In genomic region chr12:86893326-86894183, GRCm38 (mm10) we compare ENCODE assay signal across 8 mouse cellular contexts. TPM values are rescaled to one million over a fixed set of nuclear protein-coding genes. Genes with fewer than 3 reads are reported as not detected.
A peak's percentile ranks its signal among the peaks of the same experiment; 100 is the strongest.
DNase-seq lines count a peak whose midpoint lies in the region; ATAC-seq lines count a peak whose summit lies in the region.

No protein-coding gene starts in this region.

- 2% methylated on average over 20 of the region's 20 CpGs for WGBS in midbrain, embryonic 10.5 days

- peak; percentile 76 to 77 for DNase-seq in cerebellum, postnatal 10 days
- DNase-seq in heart, adult 9 months (ENCODE audit: low spot score in 2 of 2) = peak; percentile 64 to 70
- peak; percentile 56 for DNase-seq in kidney, postnatal 14 days
- DNase-seq in midbrain, embryonic 10.5 days (ENCODE audit: low spot score) = peak; percentile 52
- DNase-seq in thymus, postnatal 36 days = peak; percentile 47 to 52
- DNase-seq in layer of hippocampus, adult 18-20 months (ENCODE audit: low spot score in 2 of 2) = no peak

- no peaks in the 10 kb centered on the region for H3K36me3 ChIP-seq in megakaryocyte, embryonic 14.5 days (replicated peaks; ENCODE audit: low read length)
- H3K36me3 ChIP-seq in midbrain, embryonic 10.5 days = no peaks in the 10 kb centered on the region

- peak overlapping the region; percentile 94 for H3K27ac ChIP-seq in midbrain, embryonic 10.5 days (replicated peaks)

- peak overlapping the region; percentile 93 for H3K4me3 ChIP-seq in megakaryocyte, embryonic 14.5 days (replicated peaks)
- H3K4me3 ChIP-seq in midbrain, embryonic 10.5 days = peak overlapping the region; percentile 57

- peaks cover 92% of the 10 kb centered on the region for H3K4me1 ChIP-seq in megakaryocyte, embryonic 14.5 days
- H3K4me1 ChIP-seq in midbrain, embryonic 10.5 days = peaks cover 98% of the 10 kb centered on the region

- ATAC-seq in megakaryocyte, adult 5-6 weeks (ENCODE audit: poor library complexity, severe bottlenecking) = no peak

- no peaks in the 10 kb centered on the region for H3K9me3 ChIP-seq in megakaryocyte, embryonic 14.5 days
- H3K9me3 ChIP-seq in midbrain, embryonic 10.5 days (replicated peaks) = no peaks in the 10 kb centered on the region

- no peaks in the 10 kb centered on the region for H3K27me3 ChIP-seq in megakaryocyte, embryonic 14.5 days (replicated peaks)
- H3K27me3 ChIP-seq in midbrain, embryonic 10.5 days (ENCODE audit: low read depth, poor library complexity, severe bottlenecking) = peaks cover 22% of the 10 kb centered on the region

RNA-seq across cellular contexts. Expression of gene Irf2bpl, which starts 9.0 kb away (rescaled TPM):
- polyA plus RNA-seq in megakaryocyte, embryonic 14.5 days (2012; ENCODE audit: insufficient read depth, low replicate concordance) = 32.7 and 46.2 TPM in 2 replicates
- 3.0 and 3.6 TPM in 2 replicates for total RNA-seq in megakaryocyte, adult 5-6 weeks (2015)
- 1.4 and 3.5 TPM in 2 replicates for total RNA-seq in megakaryocyte, adult 5-6 weeks (2017)
- 28.6 and 39.6 TPM in 2 replicates for polyA plus RNA-seq in midbrain, embryonic 10.5 days (2016; fragmentation: Nextera tagmentation; extraction: Ambion mirVana)
- 10 to 100 TPM; 76.4 to 76.9 TPM for total RNA-seq in layer of hippocampus, adult 18-20 months (2021)

RNA-seq across cellular contexts. Expression of gene Cipc, which starts 53.3 kb away (rescaled TPM):
- polyA plus RNA-seq in megakaryocyte, embryonic 14.5 days (2012; ENCODE audit: insufficient read depth, low replicate concordance) = 4.8 and 6.4 TPM in 2 replicates
- total RNA-seq in megakaryocyte, adult 5-6 weeks (2015) = 12.0 and 12.9 TPM in 2 replicates
- total RNA-seq in megakaryocyte, adult 5-6 weeks (2017) = 8.9 and 11.0 TPM in 2 replicates
- 33.2 and 35.5 TPM in 2 replicates for polyA plus RNA-seq in midbrain, embryonic 10.5 days (2016; fragmentation: Nextera tagmentation; extraction: Ambion mirVana)
- 10 to 100 TPM; 72.9 to 75.1 TPM for total RNA-seq in layer of hippocampus, adult 18-20 months (2021)

Comparison
In these comparisons a context has a peak if more than half of its experiments do, and no peak if none do; other contexts are left out.
1. DNase-seq: peak in cerebellum, postnatal 10 days (2 of 2), heart, adult 9 months (2 of 2), kidney, postnatal 14 days (single experiment), midbrain, embryonic 10.5 days (single experiment) and thymus, postnatal 36 days (2 of 2); none in layer of hippocampus, adult 18-20 months (0 of 2).
2. RNA of gene Irf2bpl, which starts 9.0 kb away (total RNA-seq): 76.4 to 76.9 TPM in layer of hippocampus, adult 18-20 months; 1.4 to 3.6 TPM in megakaryocyte, adult 5-6 weeks; every median in the first group is over 10 times any median in the second.
3. RNA of gene Cipc, which starts 53.3 kb away (total RNA-seq): 72.9 to 75.1 TPM in layer of hippocampus, adult 18-20 months; 8.9 to 12.9 TPM in megakaryocyte, adult 5-6 weeks; every median in the first group is over 4 times any median in the second.